18 mouse cellular contexts compared by ENCODE assay signal in the genomic region with DNA sequence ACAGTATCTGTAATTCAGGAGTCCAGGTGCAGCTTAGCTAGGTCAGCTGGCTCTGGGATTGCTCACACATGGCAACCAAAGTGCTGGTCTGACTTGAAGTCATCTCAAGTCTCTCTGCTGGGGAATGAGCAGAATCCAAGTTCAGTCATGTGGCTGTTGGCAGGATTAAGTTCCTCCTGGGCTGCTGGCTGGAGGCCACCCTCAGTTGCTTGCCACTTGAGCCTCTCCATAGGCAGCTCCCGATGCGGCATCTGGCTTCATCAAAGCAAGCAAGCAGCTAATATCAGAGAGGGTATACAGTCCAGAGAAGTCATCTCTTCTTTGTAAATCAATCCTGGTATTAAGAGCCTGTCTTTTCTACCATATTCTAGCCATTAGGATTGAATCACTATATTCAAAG.
DNase-seq lines count a peak whose midpoint lies in the region; ATAC-seq and TF ChIP-seq lines count a peak whose summit lies in the region.
"Had no signal": no experiment of that assay in that cellular context is flagged by ENCODE, and none has a peak within 500 bp of the region (broad histone marks: within the 10 kb centered on the region; RNA-seq: fewer than 3 reads in every experiment).

No protein-coding gene starts in this region.

- no peak overlapping the region for H3K4me2 ChIP-seq in kidney, embryonic 15.5 days
- H3K4me2 ChIP-seq: embryonic facial prominence, embryonic 12.5 days; heart, embryonic 15.5 days; hindbrain, embryonic 12.5 days; liver, embryonic 12.5 days; lung, embryonic 15.5 days; midbrain, embryonic 15.5 days; neural tube, embryonic 12.5 days had no signal

- 89% methylated on average over 2 of the region's 2 CpGs for WGBS in kidney, embryonic 15.5 days
- WGBS in thymus, adult 2 months, result 92% methylated on average over 2 of the region's 2 CpGs

- H3K36me3 ChIP-seq in kidney, embryonic 15.5 days, result no peaks in the 10 kb centered on the region
- H3K36me3 ChIP-seq in thymus, adult 2 months (ENCODE audit: control insufficient read depth, insufficient read depth, low read length), result no peaks in the 10 kb centered on the region
- H3K36me3 ChIP-seq: embryonic facial prominence, embryonic 12.5 days; heart, embryonic 15.5 days; hindbrain, embryonic 12.5 days; liver, embryonic 12.5 days; lung, embryonic 15.5 days; midbrain, embryonic 15.5 days; neural tube, embryonic 12.5 days had no signal

- no peak overlapping the region for H3K27ac ChIP-seq in kidney, embryonic 15.5 days
- H3K27ac ChIP-seq in thymus, adult 2 months (ENCODE audit: control insufficient read depth, insufficient read depth, low read length), result no peak overlapping the region
- H3K27ac ChIP-seq: embryonic facial prominence, embryonic 12.5 days; heart, embryonic 15.5 days; hindbrain, embryonic 12.5 days; liver, embryonic 12.5 days; lung, embryonic 15.5 days; midbrain, embryonic 15.5 days; neural tube, embryonic 12.5 days had no signal

- intact Hi-C loops in gastrocnemius, postnatal 14 days (cut with DNase I; ENCODE audit: low total_unique reads), result no loop called here

- TF ChIP-seq POLR2A in thymus, adult 2 months (IDR thresholded peaks at IDR 0.05; ENCODE audit: control insufficient read depth, extremely low read depth, insufficient read depth, low read length, poor library complexity), result no peak

- no peak overlapping the region for H3K9ac ChIP-seq in kidney, embryonic 15.5 days
- H3K9ac ChIP-seq: embryonic facial prominence, embryonic 12.5 days; heart, embryonic 15.5 days; hindbrain, embryonic 12.5 days; liver, embryonic 12.5 days; lung, embryonic 15.5 days; midbrain, embryonic 15.5 days; neural tube, embryonic 12.5 days had no signal

- TF ChIP-seq CTCF in thymus, adult 2 months (IDR thresholded peaks at IDR 0.05; ENCODE audit: borderline replicate concordance, control insufficient read depth, extremely low read depth, insufficient read depth, low read length, poor library complexity), result no peak

- no peaks in the 10 kb centered on the region for H3K27me3 ChIP-seq in kidney, embryonic 15.5 days
- no peaks in the 10 kb centered on the region for H3K27me3 ChIP-seq in thymus, adult 2 months (ENCODE audit: control insufficient read depth, insufficient read depth, low read length)
- H3K27me3 ChIP-seq: CH12.LX; embryonic facial prominence, embryonic 12.5 days; heart, embryonic 15.5 days; hindbrain, embryonic 12.5 days; liver, embryonic 12.5 days; lung, embryonic 15.5 days; midbrain, embryonic 15.5 days; neural tube, embryonic 12.5 days had no signal

- peaks cover 4% of the 10 kb centered on the region; the same call in 1 of the 2 replicates for H3K4me1 ChIP-seq in kidney, embryonic 15.5 days
- no peaks in the 10 kb centered on the region for H3K4me1 ChIP-seq in thymus, adult 2 months (replicated peaks; ENCODE audit: control insufficient read depth, insufficient read depth, low read length)
- H3K4me1 ChIP-seq: embryonic facial prominence, embryonic 12.5 days; heart, embryonic 15.5 days; liver, embryonic 12.5 days; lung, embryonic 15.5 days; neural tube, embryonic 12.5 days had no signal

- DNase-seq in adrenal gland, postnatal 10 days, result peak; percentile 13
- DNase-seq in adrenal gland, postnatal 4 days (ENCODE audit: low spot score in 2 of 2), result no peak
- peak; percentile 5 for DNase-seq in kidney, adult 9 months
- DNase-seq in cerebellum, adult 9-11 months, result peak; percentile 20
- DNase-seq in gastrocnemius, postnatal 14 days, result peak; percentile 47
- DNase-seq in spleen, adult 12 weeks (ENCODE audit: low spot score), result no peak
- DNase-seq in thymus, adult 2 months, result no peak
- DNase-seq: heart, adult 18-20 months; thymus, postnatal 25 days had no signal

- H3K9me3 ChIP-seq in kidney, embryonic 15.5 days (replicated peaks), result no peaks in the 10 kb centered on the region
- H3K9me3 ChIP-seq: embryonic facial prominence, embryonic 12.5 days; heart, embryonic 15.5 days; hindbrain, embryonic 12.5 days; liver, embryonic 12.5 days; lung, embryonic 15.5 days; midbrain, embryonic 15.5 days; neural tube, embryonic 12.5 days had no signal

- no peak for ATAC-seq in kidney, embryonic 15.5 days (replicated peaks; ENCODE audit: low FRiP score)
- ATAC-seq: liver, embryonic 12.5 days; midbrain, embryonic 15.5 days had no signal

- no peak overlapping the region for H3K4me3 ChIP-seq in kidney, embryonic 15.5 days (replicated peaks)
- H3K4me3 ChIP-seq in thymus, adult 2 months (ENCODE audit: control insufficient read depth, insufficient read depth, low read length), result no peak overlapping the region
- H3K4me3 ChIP-seq: embryonic facial prominence, embryonic 12.5 days; heart, embryonic 15.5 days; hindbrain, embryonic 12.5 days; liver, embryonic 12.5 days; lung, embryonic 15.5 days; midbrain, embryonic 15.5 days; neural tube, embryonic 12.5 days had no signal

Comparison
In these comparisons a context has a peak if more than half of its experiments do, and no peak if none do; other contexts are left out.
1. DNase-seq: peak in adrenal gland, postnatal 10 days (single experiment), kidney, adult 9 months (single experiment), cerebellum, adult 9-11 months (single experiment) and gastrocnemius, postnatal 14 days (single experiment); none in adrenal gland, postnatal 4 days (0 of 2), spleen, adult 12 weeks (single experiment) and thymus, adult 2 months (single experiment).